Mouse (Mus musculus): Measurements from ENCODE around the gene Rpl7l1.

DNA sequence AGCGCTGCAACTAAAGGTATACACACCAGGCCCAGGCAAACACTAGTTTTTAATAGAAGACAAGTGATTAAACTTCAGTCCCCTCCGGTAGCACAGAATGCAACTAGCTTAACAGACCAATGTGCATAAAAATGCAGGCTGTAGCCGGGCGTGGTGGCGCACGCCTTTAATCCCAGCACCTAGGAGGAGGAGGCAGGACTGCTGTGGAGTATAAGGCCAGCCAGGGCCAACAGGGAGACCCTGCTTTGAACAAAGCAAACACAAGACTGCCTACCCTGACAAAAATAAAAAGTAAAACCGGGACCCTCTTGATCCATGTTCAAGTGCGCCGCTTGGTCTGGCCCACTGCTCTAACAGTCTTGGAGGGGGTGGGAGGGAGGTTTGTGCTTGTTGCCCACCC, 7.4 kb downstream of the Rpl7l1 start:
- TF ChIP-seq CTCF (IDR thresholded peaks at IDR 0.05; ENCODE audit: insufficient read depth, low read depth, low read length) (no peak), POLR2A (IDR thresholded peaks at IDR 0.05; ENCODE audit: insufficient read depth, low read depth, low read length) (no peak)
